Mouse (Mus musculus): ENCODE results near the gene Ramp2. TPM values are rescaled to one million over a fixed set of nuclear protein-coding genes. Genes with fewer than 3 reads are reported as not detected.

The Ramp2 gene
- 100 and 108 TPM in 2 replicates for polyA plus RNA-seq (2015; fragmentation: Nextera tagmentation; extraction: Ambion mirVana)

DNA sequence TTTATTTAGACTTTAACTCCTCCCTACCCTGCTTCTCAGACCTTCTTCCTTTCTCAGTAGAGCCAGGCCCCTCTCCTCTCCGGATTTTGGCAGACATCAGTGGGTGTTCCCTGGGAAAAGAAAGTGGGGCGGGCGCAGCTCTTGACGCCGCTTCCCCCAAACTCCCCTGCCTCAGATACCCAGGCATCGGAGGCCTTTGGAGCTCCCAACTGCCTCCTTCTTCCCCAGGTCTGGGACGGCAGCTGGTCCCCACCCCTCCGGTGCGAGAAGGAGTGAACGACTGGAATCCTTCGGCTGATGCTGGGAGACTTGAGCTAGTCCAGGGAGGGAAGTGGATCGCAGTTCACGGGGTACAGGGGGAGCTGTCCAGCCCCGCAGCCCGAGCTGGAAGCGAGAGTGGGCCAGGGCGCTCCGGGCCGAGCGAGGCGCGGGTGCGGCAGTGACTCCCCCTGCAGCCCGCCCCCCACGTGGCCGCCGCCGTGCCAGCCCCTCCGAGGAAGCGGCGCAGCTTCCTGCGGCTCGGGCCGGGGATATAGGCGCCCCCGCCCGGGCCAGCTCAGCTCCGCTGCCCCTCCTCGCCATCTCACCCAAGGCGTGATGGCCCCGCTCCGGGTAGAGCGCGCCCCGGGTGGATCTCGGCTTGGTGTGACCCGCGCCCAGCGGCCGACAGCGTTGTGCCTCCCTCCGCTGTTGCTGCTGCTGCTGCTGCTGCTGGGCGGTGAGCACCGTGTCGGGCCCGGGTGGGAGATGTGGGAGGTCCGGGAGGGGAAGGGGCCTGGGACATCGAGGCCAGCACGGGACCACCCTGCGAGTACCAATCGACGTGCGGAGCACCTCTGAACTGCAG, at the start of gene Ramp2:
Gene Ramp2 (plus strand): TSS at position 174 of the 847 bp plus-strand sequence.
- H3K27me3 ChIP-seq (replicated peaks; ENCODE audit: control insufficient read depth, insufficient read depth, low read length): peaks cover 23% of the 10 kb centered on the region
- H3K9ac ChIP-seq (ENCODE audit: low read depth, low read length): peak within 1 kb of the TSS; percentile 88
- under 1% methylated on average over 46 of the region's 63 CpGs for WGBS

DNA sequence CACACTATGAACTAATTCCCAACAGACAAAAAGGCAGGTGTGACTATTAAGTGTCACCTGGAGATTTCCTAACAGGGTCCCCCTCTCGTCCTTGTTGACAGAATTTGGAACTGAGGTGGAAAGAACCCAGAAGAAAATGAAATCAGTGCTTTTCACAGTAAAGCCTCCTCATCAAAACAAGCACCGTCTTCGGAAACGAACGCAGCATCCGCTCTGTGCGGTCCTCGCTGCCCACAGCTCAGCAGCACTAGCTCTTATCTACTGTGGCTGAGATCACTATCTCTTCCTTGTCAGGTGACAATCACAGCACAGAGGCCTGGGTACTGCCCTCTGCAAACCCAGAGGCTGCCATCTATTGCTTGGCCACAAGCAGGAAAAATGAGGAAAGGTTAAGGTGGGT, 49.7 kb upstream of the Ramp2 start:
- no peaks in the 10 kb centered on the region for H3K9me3 ChIP-seq (ENCODE audit: control insufficient read depth, low read length)
- no peaks in the 10 kb centered on the region for H3K27me3 ChIP-seq (replicated peaks; ENCODE audit: control insufficient read depth, insufficient read depth, low read length)
- no peak overlapping the region for H3K27ac ChIP-seq (ENCODE audit: low read depth, low read length)
- H3K4me2 ChIP-seq (ENCODE audit: low read length): no peak overlapping the region
- no peak overlapping the region for H3K9ac ChIP-seq (ENCODE audit: low read depth, low read length)
- no peaks in the 10 kb centered on the region for H3K4me1 ChIP-seq (ENCODE audit: control insufficient read depth, insufficient read depth, low read depth, low read length)
- no peak for ATAC-seq
- no peak overlapping the region for H3K4me3 ChIP-seq (ENCODE audit: low read length)
- H3K36me3 ChIP-seq (ENCODE audit: control insufficient read depth, insufficient read depth, low read length): peaks cover 21% of the 10 kb centered on the region
- WGBS: 94% methylated on average over 8 of the region's 8 CpGs

More for the DNA sequence above, at the start of gene Ramp2:
- H3K4me2 ChIP-seq (ENCODE audit: low read length): peak within 1 kb of the TSS; percentile 98
- peak within 1 kb of the TSS; percentile 71 for H3K4me3 ChIP-seq (ENCODE audit: low read length)
- no peaks in the 10 kb centered on the region for H3K36me3 ChIP-seq (ENCODE audit: control insufficient read depth, insufficient read depth, low read length)
- peak within 1 kb of the TSS; percentile 61; the same call in 1 of the 2 replicates for H3K27ac ChIP-seq (ENCODE audit: low read depth, low read length)
- ATAC-seq: peak; percentile 86
- H3K4me1 ChIP-seq (ENCODE audit: control insufficient read depth, insufficient read depth, low read depth, low read length): peaks cover 7% of the 10 kb centered on the region
- no peaks in the 10 kb centered on the region for H3K9me3 ChIP-seq (ENCODE audit: control insufficient read depth, low read length)

DNA sequence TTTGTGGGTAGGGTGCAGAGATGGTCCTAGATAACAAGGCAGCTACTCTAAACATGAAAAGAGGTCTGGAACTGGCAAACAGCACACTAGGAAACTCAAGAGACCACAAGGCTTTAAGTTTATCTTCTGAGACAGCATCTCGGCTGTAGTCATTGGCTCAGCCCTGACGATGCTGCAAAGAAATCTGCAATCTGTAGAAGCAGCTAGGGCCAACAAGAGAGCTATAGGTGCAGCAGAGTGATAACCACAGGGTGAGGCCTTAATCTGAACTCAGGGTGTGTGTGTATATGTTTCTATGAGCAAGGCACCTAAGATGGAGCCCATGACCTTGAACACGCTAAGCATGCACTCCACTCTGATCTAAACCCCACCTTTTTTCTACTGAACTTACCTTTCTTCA, 46.3 kb upstream of the Ramp2 start:
- Histone ChIP-seq H3K27me3 (replicated peaks; ENCODE audit: control insufficient read depth, insufficient read depth, low read length) (no peaks in the 10 kb centered on the region), H3K27ac (ENCODE audit: low read depth, low read length) (no peak overlapping the region), H3K9me3 (ENCODE audit: control insufficient read depth, low read length) (no peaks in the 10 kb centered on the region), H3K36me3 (ENCODE audit: control insufficient read depth, insufficient read depth, low read length) (peaks cover 32% of the 10 kb centered on the region), H3K4me2 (ENCODE audit: low read length) (no peak overlapping the region), H3K9ac (ENCODE audit: low read depth, low read length) (no peak overlapping the region), H3K4me3 (ENCODE audit: low read length) (no peak overlapping the region), H3K4me1 (ENCODE audit: control insufficient read depth, insufficient read depth, low read depth, low read length) (no peaks in the 10 kb centered on the region)
- ATAC-seq: no peak
- WGBS: 96% methylated on average over 3 of the region's 3 CpGs

DNA sequence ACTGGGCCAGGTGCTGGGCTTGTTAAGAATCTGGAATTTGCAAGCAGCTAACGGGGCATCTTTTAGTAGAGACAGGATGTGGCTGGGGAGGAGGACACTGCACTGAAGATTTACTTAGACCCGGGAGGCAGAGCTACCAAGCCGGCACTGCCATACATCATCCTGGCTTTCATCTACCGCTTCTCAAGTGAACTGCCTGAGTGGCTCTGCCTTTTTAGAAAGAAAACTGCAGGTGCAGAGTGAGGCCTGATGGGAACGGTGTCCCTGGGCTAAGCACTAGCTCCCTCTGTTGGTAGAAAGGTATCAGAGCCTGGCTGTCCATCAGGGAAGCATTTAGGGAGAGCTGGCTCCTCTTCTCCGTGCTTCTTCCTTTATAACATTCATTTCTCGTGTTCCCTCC, 44.8 kb upstream of the Ramp2 start:
- WGBS: 25% methylated on average over 7 of the region's 7 CpGs
- Histone ChIP-seq H3K27me3 (replicated peaks; ENCODE audit: control insufficient read depth, insufficient read depth, low read length) (no peaks in the 10 kb centered on the region), H3K4me1 (ENCODE audit: control insufficient read depth, insufficient read depth, low read depth, low read length) (no peaks in the 10 kb centered on the region), H3K4me2 (ENCODE audit: low read length) (no peak overlapping the region), H3K36me3 (ENCODE audit: control insufficient read depth, insufficient read depth, low read length) (peaks cover 32% of the 10 kb centered on the region), H3K27ac (ENCODE audit: low read depth, low read length) (no peak overlapping the region), H3K4me3 (ENCODE audit: low read length) (no peak overlapping the region), H3K9ac (ENCODE audit: low read depth, low read length) (no peak overlapping the region), H3K9me3 (ENCODE audit: control insufficient read depth, low read length) (no peaks in the 10 kb centered on the region)
- ATAC-seq: peak; percentile 56; the same call in 1 of the 2 replicates

DNA sequence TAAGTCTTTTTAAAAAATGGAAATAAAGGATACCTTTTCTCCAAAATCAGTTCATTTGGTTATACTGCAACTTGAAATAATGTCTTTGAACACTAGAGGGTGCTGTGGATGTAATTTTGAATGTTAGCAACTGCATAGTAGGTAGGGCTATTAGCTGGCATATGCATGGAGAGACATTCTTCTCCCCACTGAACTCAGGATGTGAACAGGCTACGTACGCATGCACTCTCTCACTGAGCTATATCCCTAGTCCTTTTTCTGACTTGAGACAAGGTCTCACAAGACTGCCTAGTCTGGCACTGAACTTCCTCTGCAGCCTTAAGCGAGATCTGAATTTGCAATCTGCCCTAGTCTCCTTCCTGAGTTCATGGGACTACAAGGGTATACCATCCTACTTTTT, 33.9 kb upstream of the Ramp2 start:
- Histone ChIP-seq H3K9ac (ENCODE audit: low read depth, low read length) (no peak overlapping the region), H3K27me3 (replicated peaks; ENCODE audit: control insufficient read depth, insufficient read depth, low read length) (no peaks in the 10 kb centered on the region), H3K27ac (ENCODE audit: low read depth, low read length) (no peak overlapping the region), H3K4me3 (ENCODE audit: low read length) (no peak overlapping the region), H3K4me2 (ENCODE audit: low read length) (no peak overlapping the region), H3K9me3 (ENCODE audit: control insufficient read depth, low read length) (no peaks in the 10 kb centered on the region), H3K36me3 (ENCODE audit: control insufficient read depth, insufficient read depth, low read length) (peaks cover 37% of the 10 kb centered on the region), H3K4me1 (ENCODE audit: control insufficient read depth, insufficient read depth, low read depth, low read length) (no peaks in the 10 kb centered on the region)
- 34% methylated on average over 3 of the region's 3 CpGs for WGBS
- 0 out of 2 replicates have a peak, but pooled peaks have one; percentile 56 for ATAC-seq

DNA sequence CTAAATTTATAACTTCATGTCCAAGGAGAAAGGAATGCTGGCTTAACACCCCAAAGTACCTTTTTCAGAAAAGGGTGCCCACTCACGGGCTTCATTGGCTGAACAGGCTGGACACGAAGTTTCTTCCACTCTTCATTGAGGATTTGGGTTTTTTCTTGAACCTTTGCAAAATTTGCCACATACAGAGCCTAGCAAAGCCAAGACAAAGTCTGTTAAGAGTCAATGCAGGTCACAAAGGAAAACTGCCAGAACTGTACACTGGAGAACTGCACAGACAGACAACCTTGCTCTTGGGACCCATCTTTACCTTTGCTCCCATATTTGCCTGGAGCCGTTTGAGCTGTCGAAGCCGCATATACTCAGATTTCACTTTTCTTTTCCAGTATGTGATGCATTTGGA, 28.9 kb upstream of the Ramp2 start:
- peaks cover 21% of the 10 kb centered on the region for H3K36me3 ChIP-seq (ENCODE audit: control insufficient read depth, insufficient read depth, low read length)
- no peaks in the 10 kb centered on the region for H3K9me3 ChIP-seq (ENCODE audit: control insufficient read depth, low read length)
- H3K27ac ChIP-seq (ENCODE audit: low read depth, low read length): no peak overlapping the region
- no peak overlapping the region for H3K4me2 ChIP-seq (ENCODE audit: low read length)
- no peaks in the 10 kb centered on the region for H3K4me1 ChIP-seq (ENCODE audit: control insufficient read depth, insufficient read depth, low read depth, low read length)
- 94% methylated on average over 5 of the region's 5 CpGs for WGBS
- no peak overlapping the region for H3K4me3 ChIP-seq (ENCODE audit: low read length)
- no peaks in the 10 kb centered on the region for H3K27me3 ChIP-seq (replicated peaks; ENCODE audit: control insufficient read depth, insufficient read depth, low read length)
- H3K9ac ChIP-seq (ENCODE audit: low read depth, low read length): no peak overlapping the region
- no peak for ATAC-seq

DNA sequence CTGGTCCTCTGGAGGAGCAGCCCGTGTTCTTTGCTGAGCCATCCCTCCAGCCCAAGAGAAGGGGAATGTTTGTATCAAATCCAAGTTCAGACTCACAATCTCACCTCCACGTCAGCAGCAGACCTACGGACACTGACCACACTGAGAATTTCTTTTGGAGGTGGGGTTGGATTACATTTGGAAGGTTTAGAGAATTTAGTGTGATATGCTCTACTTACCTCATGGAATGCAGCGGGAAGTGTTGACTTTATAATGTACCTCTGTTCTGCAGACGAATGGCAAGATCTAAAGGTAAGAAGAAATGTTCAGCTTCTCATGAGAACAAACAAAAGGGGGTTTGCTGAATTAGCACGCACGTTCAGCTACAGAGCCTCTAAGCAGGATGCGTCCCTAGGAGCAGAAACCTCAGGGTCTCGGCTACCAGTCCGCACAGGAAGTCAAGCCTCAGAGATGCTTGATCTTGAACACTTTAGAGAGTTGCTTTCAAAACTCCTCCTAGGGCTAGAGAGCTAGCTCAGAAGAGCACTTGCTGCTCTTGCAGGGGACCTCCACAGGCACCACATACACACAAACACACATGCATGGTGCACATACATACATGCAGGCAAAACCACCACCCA, 27.3 kb upstream of the Ramp2 start:
- Histone ChIP-seq H3K4me1 (ENCODE audit: control insufficient read depth, insufficient read depth, low read depth, low read length) (no peaks in the 10 kb centered on the region), H3K4me2 (ENCODE audit: low read length) (no peak overlapping the region), H3K27ac (ENCODE audit: low read depth, low read length) (no peak overlapping the region), H3K9me3 (ENCODE audit: control insufficient read depth, low read length) (no peaks in the 10 kb centered on the region), H3K27me3 (replicated peaks; ENCODE audit: control insufficient read depth, insufficient read depth, low read length) (no peaks in the 10 kb centered on the region), H3K9ac (ENCODE audit: low read depth, low read length) (no peak overlapping the region), H3K36me3 (ENCODE audit: control insufficient read depth, insufficient read depth, low read length) (peaks cover 16% of the 10 kb centered on the region), H3K4me3 (ENCODE audit: low read length) (no peak overlapping the region)
- WGBS: 82% methylated on average over 10 of the region's 10 CpGs
- ATAC-seq: no peak

DNA sequence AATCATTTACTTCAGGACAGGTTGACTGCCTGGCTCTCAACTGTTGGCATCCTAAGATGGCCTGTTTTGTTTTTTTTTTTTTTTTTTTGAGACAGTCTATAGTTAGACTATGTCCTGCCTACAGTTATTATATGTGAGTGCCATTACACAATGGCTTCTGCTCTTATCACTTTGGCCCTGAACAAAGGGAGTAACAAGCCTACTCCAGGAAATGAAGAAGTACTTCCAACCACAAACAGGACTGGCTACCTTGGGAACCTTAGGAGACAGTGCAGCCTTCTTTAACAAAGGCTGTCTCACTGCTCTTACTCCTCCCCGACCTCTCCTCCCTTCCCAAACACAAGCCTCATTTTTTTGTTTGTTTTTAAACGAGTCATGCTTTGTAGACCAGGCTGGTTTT, 25.0 kb upstream of the Ramp2 start:
- H3K4me3 ChIP-seq (ENCODE audit: low read length): no peak overlapping the region
- WGBS: 53% methylated on average over 2 of the region's 2 CpGs
- ATAC-seq: no peak
- no peak overlapping the region for H3K4me2 ChIP-seq (ENCODE audit: low read length)
- H3K9me3 ChIP-seq (ENCODE audit: control insufficient read depth, low read length): no peaks in the 10 kb centered on the region
- H3K36me3 ChIP-seq (ENCODE audit: control insufficient read depth, insufficient read depth, low read length): peaks cover 4% of the 10 kb centered on the region; the same call in 1 of the 2 replicates
- no peak overlapping the region for H3K9ac ChIP-seq (ENCODE audit: low read depth, low read length)
- no peak overlapping the region for H3K27ac ChIP-seq (ENCODE audit: low read depth, low read length)
- no peaks in the 10 kb centered on the region for H3K27me3 ChIP-seq (replicated peaks; ENCODE audit: control insufficient read depth, insufficient read depth, low read length)
- peaks cover 3% of the 10 kb centered on the region; the same call in 1 of the 2 replicates for H3K4me1 ChIP-seq (ENCODE audit: control insufficient read depth, insufficient read depth, low read depth, low read length)

DNA sequence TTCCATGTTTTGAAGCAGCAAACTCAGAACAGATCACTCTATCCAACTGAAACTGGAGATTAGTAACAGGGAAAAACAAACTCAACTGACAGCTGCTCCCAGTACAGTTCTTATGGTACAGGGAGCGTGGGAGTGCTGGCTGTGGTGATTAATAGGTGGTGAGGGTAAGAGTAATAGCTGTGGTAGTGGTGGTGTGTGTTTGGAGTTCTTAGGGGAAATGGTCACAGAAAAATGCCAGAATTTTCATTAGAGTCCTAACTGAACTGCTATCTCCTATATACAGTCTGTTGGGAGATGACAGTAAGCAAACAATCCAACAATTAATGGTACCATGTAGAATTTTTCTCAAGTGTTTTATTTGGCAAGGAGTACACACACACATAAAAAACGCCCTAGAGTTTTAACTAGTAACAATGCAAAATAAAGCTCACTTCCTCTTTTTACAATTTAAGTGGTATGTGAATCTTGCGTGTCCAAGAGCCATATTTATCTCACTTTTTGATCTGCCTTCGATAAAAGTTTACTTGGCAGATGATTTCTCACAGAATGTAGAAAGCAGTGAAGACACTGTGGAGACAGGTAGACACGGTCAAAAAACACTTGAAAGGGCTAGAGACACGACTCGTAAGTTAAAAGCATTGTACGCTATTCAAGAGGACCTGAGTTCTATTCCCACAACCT, 24.4 kb upstream of the Ramp2 start:
- no peaks in the 10 kb centered on the region for H3K9me3 ChIP-seq (ENCODE audit: control insufficient read depth, low read length)
- peaks cover 3% of the 10 kb centered on the region; the same call in 1 of the 2 replicates for H3K4me1 ChIP-seq (ENCODE audit: control insufficient read depth, insufficient read depth, low read depth, low read length)
- peaks cover 3% of the 10 kb centered on the region; the same call in 1 of the 2 replicates for H3K36me3 ChIP-seq (ENCODE audit: control insufficient read depth, insufficient read depth, low read length)
- H3K4me2 ChIP-seq (ENCODE audit: low read length): no peak overlapping the region
- 92% methylated on average over 8 of the region's 8 CpGs for WGBS
- no peak for ATAC-seq
- no peaks in the 10 kb centered on the region for H3K27me3 ChIP-seq (replicated peaks; ENCODE audit: control insufficient read depth, insufficient read depth, low read length)
- no peak overlapping the region for H3K4me3 ChIP-seq (ENCODE audit: low read length)
- H3K27ac ChIP-seq (ENCODE audit: low read depth, low read length): no peak overlapping the region
- H3K9ac ChIP-seq (ENCODE audit: low read depth, low read length): no peak overlapping the region

Measured in hindbrain, embryonic 16.5 days (tissue).